Mouse (Mus musculus) intestine, embryonic 15.5 days (tissue): Measurements from ENCODE around the gene Olfr275. TPM values are rescaled to one million over a fixed set of nuclear protein-coding genes. Genes with fewer than 3 reads are reported as not detected.
"Not testable (repeated sequence)": the region's sequence is repeated elsewhere in the genome, so short reads cannot be mapped to it uniquely, and the experiment has no call there.

Experiments used
- ATAC-seq: fragments of 200-750 bp; cut with Nextera tagmentation; 2 replicates; pipeline ENCODE4 v1.8.0; 2017; ENCODE audit warnings: moderate TSS enrichment, moderate library complexity
- H3K27ac ChIP-seq: fragments of 300-500 bp; sonication (generic); 2 replicates; pipeline ENCODE4 v1.5.1; 2015; ENCODE audit warnings: mild to moderate bottlenecking, inconsistent platforms
- H3K27me3 ChIP-seq: fragments of 300-500 bp; sonication (generic); replicated peaks from 2 replicates; pipeline ENCODE4 v1.6.1; 2015; ENCODE audit warnings: inconsistent platforms
- H3K36me3 ChIP-seq: fragments of 300-500 bp; sonication (generic); 2 replicates; pipeline ENCODE4 v1.6.1; 2015; ENCODE audit warnings: inconsistent platforms
- H3K4me1 ChIP-seq: fragments of 300-500 bp; sonication (generic); replicated peaks from 2 replicates; pipeline ENCODE4 v1.6.1; 2015; ENCODE audit warnings: inconsistent platforms
- H3K4me2 ChIP-seq: fragments of 300-500 bp; sonication (generic); replicated peaks from 2 replicates; pipeline ENCODE4 v1.6.1; 2015; ENCODE audit warnings: mild to moderate bottlenecking, inconsistent platforms
- H3K4me3 ChIP-seq: fragments of 300-500 bp; sonication (generic); replicated peaks from 2 replicates; pipeline ENCODE4 v1.5.1; 2015; ENCODE audit warnings: inconsistent platforms
- H3K9ac ChIP-seq: fragments of 300-500 bp; sonication (generic); 2 replicates; pipeline ENCODE4 v1.6.1; 2015; ENCODE audit warnings: inconsistent platforms
- H3K9me3 ChIP-seq: fragments of 300-500 bp; sonication (generic); 2 replicates; pipeline ENCODE4 v1.6.1; 2016; ENCODE audit warnings: inconsistent platforms
- WGBS: fragments of 180-500 bp; shearing (Covaris S2); methylation state at CpG from one replicate; pipeline ENCODE4 v1.1.7; 2015; 5-methylcytosine and 5-hydroxymethylcytosine counted together
- polyA plus RNA-seq: library from polyadenylated mRNA; unstranded; fragments of >200 nt; fragmentation: Nextera tagmentation; extraction: Ambion mirVana; gene quantifications from 2 replicates; pipeline ENCODE4 v1.2.1, GENCODE M21; 2015

Olfr275 gene
- not detected in 2 replicates for polyA plus RNA-seq

- no peaks in the 10 kb centered on the region for H3K36me3 ChIP-seq
- no peak for ATAC-seq
- WGBS: 90% methylated on average over 2 of the region's 2 CpGs
Observed at GRCm38 (mm10) chr4:52814304-52814703, at the start of gene Olfr275. Gene Olfr275, plus strand, starts transcription at chr4:52814604.

DNA sequence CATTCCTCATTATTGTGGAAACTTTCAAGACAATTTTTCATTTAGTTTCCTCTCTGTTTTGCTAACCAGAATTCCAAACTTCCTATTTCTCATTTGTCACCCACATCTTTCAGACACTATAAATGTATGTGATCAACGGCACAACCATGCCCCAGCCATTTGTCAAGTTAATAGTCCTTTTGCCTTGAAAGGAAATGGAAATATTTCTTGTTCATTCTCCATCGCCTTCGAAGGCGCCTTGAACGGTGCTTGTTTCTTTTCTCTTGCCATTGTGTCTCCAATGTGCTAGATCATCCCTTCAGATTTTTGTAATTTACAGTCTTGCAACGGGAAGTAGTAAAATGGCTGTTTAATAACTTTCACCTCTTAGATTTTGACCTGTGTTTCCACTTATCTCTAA lies 48.8 kb upstream of the Olfr275 start:
- ATAC-seq: no peak
- Histone ChIP-seq H3K9ac (no peak overlapping the region), H3K27me3 (no peaks in the 10 kb centered on the region), H3K4me1 (no peaks in the 10 kb centered on the region), H3K4me2 (no peak overlapping the region), H3K4me3 (no peak overlapping the region), H3K27ac (no peak overlapping the region), H3K36me3 (no peaks in the 10 kb centered on the region), H3K9me3 (no peaks in the 10 kb centered on the region)
- 61% methylated on average over 6 of the region's 6 CpGs for WGBS

More at GRCm38 (mm10) chr4:52814304-52814703, at the start of gene Olfr275:
- Histone ChIP-seq H3K27me3 (no peaks in the 10 kb centered on the region), H3K9ac (no peak within 1 kb of the TSS), H3K9me3 (no peaks in the 10 kb centered on the region), H3K27ac (no peak within 1 kb of the TSS), H3K4me1 (no peaks in the 10 kb centered on the region), H3K4me3 (no peak within 1 kb of the TSS), H3K4me2 (no peak within 1 kb of the TSS)

DNA sequence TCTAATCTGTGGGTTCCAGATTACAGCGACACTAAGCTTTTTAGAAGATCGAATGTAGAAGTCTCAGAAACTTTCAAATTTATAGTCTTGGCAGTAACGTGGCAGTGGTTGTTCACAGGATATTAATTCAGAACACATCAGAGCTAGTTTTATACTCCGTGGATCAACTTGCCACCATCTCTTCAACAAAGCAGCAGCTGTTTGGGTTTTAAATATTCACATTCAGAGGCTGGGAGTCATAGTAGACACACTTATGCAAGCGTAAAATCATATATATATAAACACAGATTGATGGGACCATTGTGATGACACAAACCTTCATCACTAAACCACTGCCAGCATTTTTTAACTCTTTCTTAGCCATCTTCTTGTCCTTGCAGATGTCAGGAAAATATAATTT lies 42.2 kb upstream of the Olfr275 start:
- ATAC-seq: no peak
- H3K4me3 ChIP-seq: no peak overlapping the region
- 60% methylated on average over 5 of the region's 5 CpGs for WGBS
- H3K27ac ChIP-seq: no peak overlapping the region
- H3K4me1 ChIP-seq: no peaks in the 10 kb centered on the region
- H3K36me3 ChIP-seq: no peaks in the 10 kb centered on the region
- H3K9me3 ChIP-seq: no peaks in the 10 kb centered on the region
- H3K4me2 ChIP-seq: no peak overlapping the region
- H3K9ac ChIP-seq: no peak overlapping the region
- H3K27me3 ChIP-seq: no peaks in the 10 kb centered on the region

DNA sequence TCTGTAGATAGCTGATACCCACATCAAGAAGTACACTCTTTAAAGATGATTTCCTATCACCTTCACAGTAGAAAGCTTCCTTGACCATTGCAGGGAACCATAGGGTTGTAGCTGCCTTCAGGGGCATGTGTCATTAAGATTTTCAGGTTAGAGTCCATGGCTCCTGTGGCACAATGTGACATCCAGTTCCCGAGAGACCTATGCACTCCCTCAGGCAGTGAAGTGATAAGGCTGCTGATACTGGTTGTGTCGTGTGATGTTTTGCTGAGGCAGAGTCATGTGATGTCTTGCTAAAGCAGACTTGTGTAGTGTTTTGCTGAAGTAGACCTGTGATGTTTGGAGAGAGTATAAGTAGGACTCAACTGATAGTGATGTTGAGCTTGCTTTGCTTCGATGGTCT lies 14.4 kb upstream of the Olfr275 start:
- no peaks in the 10 kb centered on the region for H3K27me3 ChIP-seq
- H3K4me1 ChIP-seq: no peaks in the 10 kb centered on the region
- H3K27ac ChIP-seq: no peak overlapping the region
- H3K4me3 ChIP-seq: no peak overlapping the region
- H3K9ac ChIP-seq: no peak overlapping the region
- 68% methylated on average over 3 of the region's 3 CpGs for WGBS
- no peaks in the 10 kb centered on the region for H3K36me3 ChIP-seq
- H3K4me2 ChIP-seq: no peak overlapping the region
- H3K9me3 ChIP-seq: no peaks in the 10 kb centered on the region
- no peak; the same call in 1 of the 2 replicates for ATAC-seq

DNA sequence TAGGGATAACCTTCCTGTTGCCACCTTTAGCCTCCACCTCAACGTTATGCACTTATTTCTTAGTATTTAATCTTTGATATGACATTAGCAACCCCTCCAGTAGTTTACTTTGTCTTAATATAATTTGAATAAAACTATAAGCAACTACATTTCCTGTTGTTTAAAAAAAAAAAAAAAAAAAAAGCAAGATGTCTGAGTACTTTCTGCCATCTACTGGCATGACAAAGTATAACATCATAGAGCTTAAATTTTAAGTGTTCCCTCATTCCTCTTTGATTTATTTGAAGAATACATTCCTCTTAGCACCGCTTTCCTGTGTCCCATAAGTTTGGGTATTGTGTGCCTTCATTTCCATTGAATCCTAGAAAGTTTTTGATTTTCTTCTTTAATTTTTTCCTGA lies 2.5 kb upstream of the Olfr275 start:
- no peak for ATAC-seq
- 34% methylated on average over 2 of the region's 2 CpGs for WGBS
- Histone ChIP-seq H3K27me3 (no peaks in the 10 kb centered on the region), H3K36me3 (no peaks in the 10 kb centered on the region), H3K9me3 (no peaks in the 10 kb centered on the region), H3K4me1 (no peaks in the 10 kb centered on the region), H3K27ac (no peak overlapping the region), H3K9ac (no peak overlapping the region), H3K4me2 (no peak overlapping the region), H3K4me3 (no peak overlapping the region)

GRCm38 (mm10) chr4:52821375-52821774 lies 7.0 kb downstream of the Olfr275 start:
- H3K27me3 ChIP-seq: no peaks in the 10 kb centered on the region
- H3K36me3 ChIP-seq: no peaks in the 10 kb centered on the region
- no peaks in the 10 kb centered on the region for H3K9me3 ChIP-seq
- ATAC-seq: no peak
- H3K4me1 ChIP-seq: no peaks in the 10 kb centered on the region
- no peak overlapping the region for H3K4me3 ChIP-seq
- H3K27ac ChIP-seq: no peak overlapping the region
- no peak overlapping the region for H3K9ac ChIP-seq
- no peak overlapping the region for H3K4me2 ChIP-seq
- WGBS: 96% methylated on average over 11 of the region's 11 CpGs

DNA sequence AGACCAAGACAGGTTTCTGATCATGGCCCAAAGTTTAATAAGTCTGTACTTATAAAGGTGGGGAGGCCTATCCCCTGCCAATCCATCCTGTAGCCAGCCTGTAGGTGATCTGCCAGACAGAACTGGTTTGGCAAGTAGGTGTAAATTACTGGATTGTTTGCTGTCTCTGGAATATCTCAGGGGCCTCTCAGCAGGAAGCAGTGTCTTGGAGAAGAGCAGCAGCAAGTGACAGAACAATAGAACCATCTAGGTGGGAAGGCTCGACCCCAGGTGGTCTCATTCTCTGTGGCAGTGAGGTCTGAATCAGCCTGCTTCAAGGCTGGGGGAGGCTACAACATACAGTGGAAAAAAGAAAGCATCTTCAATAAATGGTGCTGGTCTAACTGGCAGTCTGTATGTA lies 31.0 kb downstream of the Olfr275 start:
- not testable (repeated sequence) for H3K27ac ChIP-seq, H3K4me3 ChIP-seq, H3K4me1 ChIP-seq, H3K9ac ChIP-seq, H3K36me3 ChIP-seq, H3K9me3 ChIP-seq, ATAC-seq, H3K27me3 ChIP-seq, H3K4me2 ChIP-seq
- 16% methylated on average over 1 of the region's 1 CpGs for WGBS

GRCm38 (mm10) chr4:52849039-52849635 lies 34.7 kb downstream of the Olfr275 start:
- WGBS: 54% methylated on average over 4 of the region's 4 CpGs
- Histone ChIP-seq H3K4me1 (no peaks in the 10 kb centered on the region), H3K4me2 (no peak overlapping the region), H3K9me3 (no peaks in the 10 kb centered on the region), H3K4me3 (no peak overlapping the region), H3K36me3 (no peaks in the 10 kb centered on the region), H3K27ac (no peak overlapping the region), H3K27me3 (no peaks in the 10 kb centered on the region), H3K9ac (no peak overlapping the region)
- ATAC-seq: no peak

DNA sequence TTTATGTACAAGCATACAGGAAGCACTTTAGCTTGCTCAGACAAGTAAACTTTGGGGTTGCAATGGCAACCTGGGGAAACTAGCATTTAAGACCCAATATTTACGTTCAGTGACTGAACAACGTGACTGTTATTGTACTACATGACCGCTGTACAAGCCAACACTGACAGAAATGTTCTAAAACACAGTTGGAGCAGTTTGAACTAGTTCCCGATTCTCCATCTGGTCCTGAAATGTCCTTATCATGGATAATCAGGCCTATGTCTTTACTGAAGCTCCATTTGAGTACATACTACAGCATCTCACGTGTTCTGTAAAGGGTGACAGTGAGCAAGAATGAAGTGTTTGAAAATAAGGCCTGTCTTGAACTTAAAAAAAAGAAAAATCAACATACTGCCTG lies 35.3 kb downstream of the Olfr275 start:
- ATAC-seq: no peak
- Histone ChIP-seq H3K27ac (no peak overlapping the region), H3K36me3 (no peaks in the 10 kb centered on the region), H3K4me3 (no peak overlapping the region), H3K27me3 (no peaks in the 10 kb centered on the region), H3K9ac (no peak overlapping the region), H3K4me2 (no peak overlapping the region), H3K4me1 (no peaks in the 10 kb centered on the region), H3K9me3 (no peaks in the 10 kb centered on the region)
- 78% methylated on average over 5 of the region's 5 CpGs for WGBS

- Histone ChIP-seq H3K36me3 (no peaks in the 10 kb centered on the region), H3K4me1 (no peaks in the 10 kb centered on the region), H3K4me3 (no peak within 1 kb of the TSS), H3K27ac (no peak within 1 kb of the TSS), H3K4me2 (no peak within 1 kb of the TSS), H3K9ac (no peak within 1 kb of the TSS), H3K9me3 (no peaks in the 10 kb centered on the region), H3K27me3 (no peaks in the 10 kb centered on the region)
- ATAC-seq: no peak
- 58% methylated on average over 1 of the region's 1 CpGs for WGBS
Observed at GRCm38 (mm10) chr4:52859136-52859535, 44.7 kb downstream of the Olfr275 start, which contains the start of gene Olfr273. Gene Olfr273, minus strand, starts transcription at chr4:52859236.

DNA sequence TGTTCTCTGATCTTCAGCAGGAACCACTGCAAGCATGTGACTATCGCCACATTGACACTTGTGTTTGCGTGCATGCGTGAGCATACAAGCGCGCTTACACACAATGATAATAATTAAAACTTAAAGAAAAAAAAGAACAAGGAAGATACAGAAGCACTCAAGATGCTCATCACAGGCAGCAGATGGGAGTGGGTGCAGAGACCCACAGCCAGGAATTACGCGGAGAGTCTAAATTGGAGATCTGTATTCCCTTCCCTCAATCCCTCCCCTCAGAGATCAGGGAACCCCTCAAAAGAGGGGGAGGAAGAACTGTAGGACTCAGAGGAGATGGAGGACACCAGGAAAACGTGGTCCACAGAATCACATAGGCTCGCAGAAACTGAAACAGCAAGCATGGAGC lies 49.8 kb downstream of the Olfr275 start:
- H3K36me3 ChIP-seq: no peaks in the 10 kb centered on the region
- 87% methylated on average over 9 of the region's 9 CpGs for WGBS
- no peak overlapping the region for H3K4me2 ChIP-seq

More for the DNA sequence above, 49.8 kb downstream of the Olfr275 start:
- no peaks in the 10 kb centered on the region for H3K27me3 ChIP-seq
- H3K4me3 ChIP-seq: no peak overlapping the region
- no peaks in the 10 kb centered on the region for H3K4me1 ChIP-seq
- no peaks in the 10 kb centered on the region for H3K9me3 ChIP-seq
- no peak overlapping the region for H3K9ac ChIP-seq
- ATAC-seq: no peak
- H3K27ac ChIP-seq: no peak overlapping the region
